Mouse (Mus musculus) small intestine, adult 2 months (tissue): ENCODE data around the gene Naa60.

ENCODE experiments used
- CTCF ChIP-seq: fragments of 200-500 bp; IDR thresholded peaks from 2 replicates; pipeline ENCODE4 v1.5.1; 2012; ENCODE audit warnings: low read depth, mild to moderate bottlenecking, control low read depth, inconsistent platforms, low read length, moderate library complexity, mixed read lengths; ENCODE audit not compliant: insufficient replicate concordance, insufficient read length; ENCODE audit errors: extremely low read depth
- POLR2A ChIP-seq: fragments of 200-500 bp; IDR thresholded peaks from 2 replicates; pipeline ENCODE4 v1.6.1; 2012; ENCODE audit warnings: low read depth, mild to moderate bottlenecking, control low read depth, inconsistent platforms, low read length, moderate library complexity

GRCm38 (mm10) chr16:3893739-3894138, 21.6 kb downstream of the Naa60 start:
- TF ChIP-seq CTCF (no peak), POLR2A (no peak)
